Mouse (Mus musculus) spleen, adult 2 months (tissue): Measurements from ENCODE around the gene Rpap2.

Source experiments
- CTCF ChIP-seq: fragments of 200-500 bp; IDR thresholded peaks from 2 replicates; pipeline ENCODE4 v1.5.1; 2011; ENCODE audit warnings: mild to moderate bottlenecking, inconsistent platforms; ENCODE audit not compliant: insufficient read depth, insufficient read length, insufficient replicate concordance; ENCODE audit errors: extremely low read depth
- POLR2A ChIP-seq: fragments of 200-500 bp; IDR thresholded peaks from 2 replicates; pipeline ENCODE4 v1.6.1; 2011; ENCODE audit warnings: low read depth, low read length, inconsistent platforms

DNA sequence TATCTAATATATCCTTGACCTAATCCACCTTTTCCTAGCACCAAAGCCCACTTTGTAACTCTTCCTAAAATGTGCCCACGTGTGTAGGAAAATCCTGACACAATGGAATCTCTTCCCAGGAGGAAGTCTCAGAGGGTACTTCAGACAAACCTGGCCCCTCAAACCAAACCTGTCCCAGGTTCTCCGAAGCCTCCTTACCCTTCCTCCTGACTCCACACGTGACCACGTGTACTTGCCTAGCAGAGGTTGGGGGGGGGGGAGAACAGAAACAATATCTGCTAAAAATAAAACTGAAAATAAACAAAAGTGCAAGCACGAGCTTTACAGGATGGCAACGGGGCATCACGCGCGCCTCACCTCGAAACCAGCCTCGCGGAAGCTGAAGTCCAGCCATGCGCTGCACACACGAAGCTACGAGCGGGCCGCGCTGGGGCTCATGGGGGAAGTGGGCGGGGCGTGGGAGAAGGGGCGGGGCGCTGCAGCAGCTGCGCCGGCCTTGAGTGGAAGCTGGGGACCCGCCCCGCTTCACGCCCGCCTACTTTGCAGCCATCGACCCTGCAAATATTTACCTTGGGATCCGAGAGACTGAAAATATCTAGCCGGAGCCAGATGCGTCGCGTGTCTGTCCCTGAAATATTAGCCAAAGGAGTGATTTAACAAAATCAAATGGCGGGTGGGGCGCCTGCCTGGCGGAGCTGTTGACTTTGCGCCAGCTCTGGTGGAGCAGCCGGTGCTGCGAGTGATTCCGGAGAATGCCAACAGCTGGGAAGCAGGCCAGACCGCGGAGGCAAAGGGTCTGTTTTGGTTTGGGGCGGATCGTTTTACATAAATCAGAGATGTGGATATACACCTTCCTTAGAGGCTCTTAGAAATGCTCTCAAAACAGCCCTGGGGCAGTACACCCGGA, 90.7 kb downstream of the Rpap2 start:
- TF ChIP-seq CTCF, result no peak
- peak; percentile 19; the same call in 1 of the 2 replicates for TF ChIP-seq POLR2A
